Comparison of ENCODE assay signal across 28 mouse cellular contexts in the genomic region with DNA sequence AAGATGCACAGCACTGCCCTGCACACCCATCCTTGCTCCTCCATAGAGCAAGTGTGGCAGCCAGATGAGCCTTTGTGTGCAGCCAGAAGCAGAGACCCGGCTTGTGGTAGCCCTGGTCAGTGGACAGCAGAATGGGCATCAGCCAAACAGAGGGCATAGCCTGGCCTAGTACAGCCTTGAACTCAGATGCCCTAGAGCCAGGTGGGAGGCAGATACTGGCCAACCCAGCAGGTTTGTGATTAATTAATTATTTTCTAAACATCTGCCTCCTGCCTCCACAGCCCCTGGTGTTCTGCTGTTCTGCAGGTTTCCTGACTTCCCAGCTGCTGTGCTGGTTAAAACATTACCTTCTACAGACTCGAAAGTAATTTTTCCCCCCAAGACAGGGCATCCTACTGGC. TPM values are rescaled to one million over a fixed set of nuclear protein-coding genes. Genes with fewer than 3 reads are reported as not detected.
DNase-seq lines count a peak whose midpoint lies in the region; ATAC-seq and TF ChIP-seq lines count a peak whose summit lies in the region.
"Had no signal": no experiment of that assay in that cellular context is flagged by ENCODE, and none has a peak within 500 bp of the region (broad histone marks: within the 10 kb centered on the region; RNA-seq: fewer than 3 reads in every experiment).

No protein-coding gene starts in this region.

- WGBS in limb, embryonic 11.5 days = 60% methylated on average over 2 of the region's 2 CpGs
- 79% methylated on average over 2 of the region's 2 CpGs for WGBS in limb, embryonic 10.5 days
- 55% methylated on average over 2 of the region's 2 CpGs for WGBS in kidney, embryonic 14.5 days
- WGBS in hindbrain, postnatal 0 days = 72% methylated on average over 2 of the region's 2 CpGs

- H3K9me3 ChIP-seq in limb, embryonic 11.5 days (ENCODE audit: control insufficient read depth, low read length) = no peaks in the 10 kb centered on the region
- H3K9me3 ChIP-seq in limb, embryonic 10.5 days (replicated peaks) = no peaks in the 10 kb centered on the region
- no peaks in the 10 kb centered on the region for H3K9me3 ChIP-seq in kidney, embryonic 14.5 days (ENCODE audit: control insufficient read depth, low read length)
- H3K9me3 ChIP-seq in hindbrain, postnatal 0 days (ENCODE audit: low read length) = no peaks in the 10 kb centered on the region
- H3K9me3 ChIP-seq: embryonic facial prominence, embryonic 10.5 days; embryonic facial prominence, embryonic 15.5 days; forebrain, embryonic 13.5 days; heart, embryonic 12.5 days; limb, embryonic 15.5 days; stomach, embryonic 15.5 days had no signal

- peaks cover 8% of the 10 kb centered on the region for H3K4me1 ChIP-seq in limb, embryonic 11.5 days (ENCODE audit: control insufficient read depth, insufficient read depth, low read length)
- H3K4me1 ChIP-seq in limb, embryonic 10.5 days = peaks cover 13% of the 10 kb centered on the region
- H3K4me1 ChIP-seq in kidney, embryonic 14.5 days (ENCODE audit: control insufficient read depth, insufficient read depth, low read length) = 0 out of 2 replicates have a peak, but pooled peaks cover 16% of the 10 kb centered on the region
- H3K4me1 ChIP-seq in hindbrain, postnatal 0 days (ENCODE audit: insufficient read depth, low read length) = peaks cover 4% of the 10 kb centered on the region; the same call in 1 of the 2 replicates

- TF ChIP-seq CTCF in hindbrain, postnatal 0 days (IDR thresholded peaks at IDR 0.05; ENCODE audit: low read depth) = no peak

- no peak overlapping the region for H3K4me2 ChIP-seq in limb, embryonic 11.5 days (ENCODE audit: low read depth, severe bottlenecking)
- H3K4me2 ChIP-seq in kidney, embryonic 14.5 days (replicated peaks; ENCODE audit: low read depth, low read length) = no peak overlapping the region
- no peak overlapping the region for H3K4me2 ChIP-seq in hindbrain, postnatal 0 days (ENCODE audit: low read depth, low read length)
- H3K4me2 ChIP-seq: embryonic facial prominence, embryonic 15.5 days; forebrain, embryonic 13.5 days; heart, embryonic 12.5 days; hindbrain, embryonic 14.5 days; limb, embryonic 15.5 days; stomach, embryonic 15.5 days had no signal

- no peaks in the 10 kb centered on the region for H3K27me3 ChIP-seq in limb, embryonic 11.5 days (ENCODE audit: control insufficient read depth, insufficient read depth, low read length)
- H3K27me3 ChIP-seq in limb, embryonic 10.5 days (ENCODE audit: low read depth, poor library complexity, severe bottlenecking) = no peaks in the 10 kb centered on the region
- no peaks in the 10 kb centered on the region for H3K27me3 ChIP-seq in kidney, embryonic 14.5 days (ENCODE audit: control insufficient read depth, insufficient read depth, low read length)
- no peaks in the 10 kb centered on the region for H3K27me3 ChIP-seq in hindbrain, postnatal 0 days (ENCODE audit: insufficient read depth, low read length)
- H3K27me3 ChIP-seq: embryonic facial prominence, embryonic 15.5 days; forebrain, embryonic 13.5 days; heart, embryonic 12.5 days; limb, embryonic 15.5 days; stomach, embryonic 15.5 days had no signal

- H3K4me3 ChIP-seq in limb, embryonic 11.5 days (ENCODE audit: low read depth, low read length) = no peak overlapping the region
- H3K4me3 ChIP-seq in limb, embryonic 10.5 days = no peak overlapping the region
- no peak overlapping the region for H3K4me3 ChIP-seq in kidney, embryonic 14.5 days (ENCODE audit: low read length)
- no peak overlapping the region for H3K4me3 ChIP-seq in hindbrain, postnatal 0 days (ENCODE audit: low read length)
- H3K4me3 ChIP-seq: embryonic facial prominence, embryonic 10.5 days; embryonic facial prominence, embryonic 15.5 days; forebrain, embryonic 13.5 days; heart, embryonic 12.5 days; left cerebral cortex, adult 2 months; limb, embryonic 15.5 days; stomach, embryonic 15.5 days had no signal

- no peak overlapping the region for H3K9ac ChIP-seq in limb, embryonic 11.5 days (ENCODE audit: low read length)
- no peak overlapping the region for H3K9ac ChIP-seq in kidney, embryonic 14.5 days (ENCODE audit: low read depth, low read length)
- no peak overlapping the region for H3K9ac ChIP-seq in hindbrain, postnatal 0 days (replicated peaks; ENCODE audit: low read length)
- H3K9ac ChIP-seq: embryonic facial prominence, embryonic 15.5 days; forebrain, embryonic 13.5 days; heart, embryonic 12.5 days; hindbrain, embryonic 14.5 days; limb, embryonic 15.5 days; liver, embryonic 14.5 days; stomach, embryonic 15.5 days had no signal

- DNase-seq in limb, embryonic 11.5 days (ENCODE audit: low spot score) = no peak
- no peak for DNase-seq in limb, embryonic 10.5 days (ENCODE audit: low spot score)
- peak; percentile 55 for DNase-seq in kidney, postnatal 14 days
- DNase-seq in hindbrain, postnatal 0 days (ENCODE audit: low spot score) = no peak
- DNase-seq in retina, postnatal 1 day = no peak
- DNase-seq in adrenal gland, postnatal 10 days = no peak
- DNase-seq: adrenal gland, adult 2 months; cerebellum, adult 8-10 months; cerebellum, postnatal 25 days; gastrocnemius, postnatal 14 days; heart, adult 18-20 months; heart, postnatal 4 days; lung, adult 2 months; lung, postnatal 10 days; midbrain, embryonic 14.5 days; right cerebral cortex, postnatal 14 days; thymus, postnatal 14 days had no signal

- 0 out of 2 replicates have a peak, but pooled peaks have one; percentile 38 for ATAC-seq in limb, embryonic 11.5 days (ENCODE audit: insufficient number of reproducible peaks, low FRiP score, low TSS enrichment, low read depth)
- peak; percentile 50; the same call in 1 of the 2 replicates for ATAC-seq in kidney, embryonic 14.5 days (ENCODE audit: low FRiP score, low TSS enrichment)
- no peak for ATAC-seq in hindbrain, postnatal 0 days
- ATAC-seq: forebrain, embryonic 13.5 days had no signal

- no peaks in the 10 kb centered on the region for H3K36me3 ChIP-seq in limb, embryonic 11.5 days (ENCODE audit: control insufficient read depth, insufficient read depth, low read length)
- peaks cover under 1% of the 10 kb centered on the region; the same call in 1 of the 2 replicates for H3K36me3 ChIP-seq in limb, embryonic 10.5 days
- H3K36me3 ChIP-seq in kidney, embryonic 14.5 days (ENCODE audit: control insufficient read depth, insufficient read depth, low read length) = peaks cover 6% of the 10 kb centered on the region; the same call in 1 of the 2 replicates
- no peaks in the 10 kb centered on the region for H3K36me3 ChIP-seq in hindbrain, postnatal 0 days (ENCODE audit: insufficient read depth, low read length)
- H3K36me3 ChIP-seq: stomach, embryonic 15.5 days had no signal

- H3K27ac ChIP-seq in limb, embryonic 11.5 days (replicated peaks; ENCODE audit: low read depth, low read length) = no peak overlapping the region
- H3K27ac ChIP-seq in limb, embryonic 10.5 days = no peak overlapping the region
- H3K27ac ChIP-seq in kidney, embryonic 14.5 days (ENCODE audit: low read depth, low read length) = no peak overlapping the region
- H3K27ac ChIP-seq in hindbrain, postnatal 0 days = no peak overlapping the region
- H3K27ac ChIP-seq: embryonic facial prominence, embryonic 10.5 days; embryonic facial prominence, embryonic 15.5 days; forebrain, embryonic 13.5 days; hindbrain, embryonic 14.5 days; left cerebral cortex, adult 2 months; limb, embryonic 15.5 days; liver, embryonic 14.5 days; macrophage; stomach, embryonic 15.5 days had no signal

RNA-seq across cellular contexts. Expression of a gene that starts 55.0 kb away (rescaled TPM):
- 66.3 and 67.2 TPM in 2 replicates for polyA plus RNA-seq in limb, embryonic 11.5 days (2014; fragmentation: Nextera tagmentation; extraction: Ambion mirVana)
- polyA plus RNA-seq in limb, embryonic 10.5 days (2016; fragmentation: Nextera tagmentation; extraction: Ambion mirVana) = 34.6 and 42.8 TPM in 2 replicates
- polyA plus RNA-seq in kidney, embryonic 14.5 days (2014; fragmentation: Nextera tagmentation; extraction: Ambion mirVana) = 87.1 and 96.9 TPM in 2 replicates
- 17.6 and 39.0 TPM in 2 replicates for total RNA-seq in hindbrain, postnatal 0 days (2014; rRNA removed)
- polyA plus RNA-seq in hindbrain, postnatal 0 days (2015; fragmentation: Nextera tagmentation; extraction: Ambion mirVana) = 26.5 and 29.5 TPM in 2 replicates
- 10 to 100 TPM; 71.1 to 81.2 TPM for total RNA-seq in adrenal gland, postnatal 10 days (2021)
